Mouse (Mus musculus) ES-Bruce4 (cell line): ENCODE results near the gene Zfp346.

Experiments
- CTCF ChIP-seq: IDR thresholded peaks from one replicate; pipeline ENCODE4 v1.8.1; 2011; ENCODE audit warnings: low read depth, low read length
- POLR2A ChIP-seq: IDR thresholded peaks from one replicate; pipeline ENCODE4 v1.8.1; 2011; ENCODE audit warnings: low read length; ENCODE audit not compliant: insufficient read depth

DNA sequence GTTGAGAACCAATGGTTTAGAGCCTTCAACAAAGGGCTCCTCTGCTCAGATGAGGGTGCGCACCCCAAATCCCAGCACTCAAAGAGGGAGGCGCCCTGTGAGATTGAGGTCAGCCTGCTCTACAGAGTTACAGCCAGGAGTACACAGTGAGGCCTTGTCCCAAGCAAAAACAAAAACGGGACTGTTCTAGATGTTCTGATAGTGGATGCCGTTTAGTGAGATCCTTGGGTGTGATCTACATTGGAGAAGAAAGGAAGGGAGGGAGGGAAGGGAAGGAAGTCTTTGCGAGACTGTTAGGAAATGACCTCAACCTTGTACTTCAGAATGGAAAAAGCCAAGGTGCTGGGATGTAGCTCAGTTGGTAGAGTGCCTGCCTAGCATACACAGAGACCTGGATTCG, 71.2 kb downstream of the Zfp346 start:
- TF ChIP-seq CTCF (no peak), POLR2A (no peak)
